Mouse (Mus musculus) layer of hippocampus, adult 2 months (tissue): ENCODE results near the gene Rnf151. TPM values are rescaled to one million over a fixed set of nuclear protein-coding genes. Genes with fewer than 3 reads are reported as not detected.

Experiments
- DNase-seq, 2 experiments: peaks; one replicate each; pipeline ENCODE4 v3.0.0; 2022; ENCODE audit warnings: low spot score in 2 of 2
- H3K27ac ChIP-seq: fragments of 200-600 bp; 2 replicates; pipeline ENCODE4 v1.8.1; 2022
- H3K4me3 ChIP-seq: fragments of 200-600 bp; 2 replicates; pipeline ENCODE4 v1.8.1; 2022; ENCODE audit warnings: mild to moderate bottlenecking
- CTCF ChIP-seq: fragments of 200-600 bp; conservative IDR thresholded peaks from 2 replicates; pipeline ENCODE4 v1.8.1; 2022; ENCODE audit warnings: antibody characterized with exemption, mild to moderate bottlenecking, moderate library complexity
- long read RNA-seq, 2 experiments: library from polyadenylated mRNA; stranded (forward); transcript quantifications; one replicate each; pipeline ENCODE4 v2.0.0; 2021; ENCODE audit warnings: borderline mapping rate in 2 of 2
- total RNA-seq, 2 experiments: library from RNA; stranded (reverse); gene quantifications; 2 replicates each; pipeline ENCODE4 v1.2.3; 2021

The Rnf151 gene
- under 1 TPM in 1 of 2 experiments, not detected in 1; 0.56 TPM for total RNA-seq
- long read RNA-seq, experiment 1, result 0 reads
- long read RNA-seq, experiment 2, result 0 reads

- H3K27ac ChIP-seq, result no peak within 1 kb of the TSS
Observed at GRCm38 (mm10) chr17:24717943-24718342, at the start of gene Rnf151, which contains the start of gene Rps2. Gene Rnf151 (minus strand): TSS chr17:24718063. Gene Rps2 (plus strand): TSS chr17:24718116.

GRCm38 (mm10) chr17:24766266-24766875 is 48.5 kb upstream of the Rnf151 start:
- Histone ChIP-seq H3K4me3 (no peak overlapping the region), H3K27ac (no peak overlapping the region)
- TF ChIP-seq CTCF, result no peak
- no peak for DNase-seq

More at GRCm38 (mm10) chr17:24717943-24718342, at the start of gene Rnf151, which contains the start of gene Rps2:
- H3K4me3 ChIP-seq, result peak within 1 kb of the TSS; percentile 76
- TF ChIP-seq CTCF, result no peak
- no peak for DNase-seq

- DNase-seq, result no peak
- no peak overlapping the region for H3K27ac ChIP-seq
- no peak for TF ChIP-seq CTCF
Observed at GRCm38 (mm10) chr17:24765016-24765905, 47.4 kb upstream of the Rnf151 start.

GRCm38 (mm10) chr17:24761121-24761520 is 43.3 kb upstream of the Rnf151 start:
- DNase-seq, result no peak
- TF ChIP-seq CTCF, result no peak
- Histone ChIP-seq H3K27ac (no peak overlapping the region), H3K4me3 (no peak overlapping the region)

More at GRCm38 (mm10) chr17:24765016-24765905, 47.4 kb upstream of the Rnf151 start:
- no peak overlapping the region for H3K4me3 ChIP-seq

- DNase-seq, result no peak
- no peak overlapping the region for H3K4me3 ChIP-seq
- no peak overlapping the region for H3K27ac ChIP-seq
- TF ChIP-seq CTCF, result no peak
Observed at GRCm38 (mm10) chr17:24757394-24757793, 39.5 kb upstream of the Rnf151 start.

GRCm38 (mm10) chr17:24752415-24753394 is 34.8 kb upstream of the Rnf151 start, which contains the start of gene Hs3st6:
Gene Hs3st6 (plus strand): TSS chr17:24752988.
- TF ChIP-seq CTCF, result no peak
- Histone ChIP-seq H3K4me3 (peak within 1 kb of the TSS; percentile 51), H3K27ac (no peak within 1 kb of the TSS)
- DNase-seq, result no peak

- no peak for DNase-seq
- Histone ChIP-seq H3K4me3 (no peak overlapping the region), H3K27ac (no peak overlapping the region)
- TF ChIP-seq CTCF, result no peak
Observed at GRCm38 (mm10) chr17:24751528-24751927, 33.7 kb upstream of the Rnf151 start.

- TF ChIP-seq CTCF, result no peak
- DNase-seq, result no peak
- H3K27ac ChIP-seq, result no peak overlapping the region
- H3K4me3 ChIP-seq, result no peak overlapping the region
Observed at GRCm38 (mm10) chr17:24746986-24747385, 29.1 kb upstream of the Rnf151 start.

GRCm38 (mm10) chr17:24745526-24746497 is 27.9 kb upstream of the Rnf151 start:
- TF ChIP-seq CTCF, result peak; percentile 95

GRCm38 (mm10) chr17:24744381-24744780 is 26.5 kb upstream of the Rnf151 start:
- no peak for DNase-seq
- Histone ChIP-seq H3K4me3 (no peak overlapping the region), H3K27ac (no peak overlapping the region)
- no peak for TF ChIP-seq CTCF

More at GRCm38 (mm10) chr17:24745526-24746497, 27.9 kb upstream of the Rnf151 start:
- Histone ChIP-seq H3K4me3 (no peak overlapping the region), H3K27ac (no peak overlapping the region)
- peak; percentile 85 to 86 for DNase-seq

- H3K27ac ChIP-seq, result no peak overlapping the region
- no peak overlapping the region for H3K4me3 ChIP-seq
- TF ChIP-seq CTCF, result no peak
- DNase-seq, result no peak
Observed at GRCm38 (mm10) chr17:24743896-24744295, 26.0 kb upstream of the Rnf151 start.
